Mouse (Mus musculus): ENCODE results near the gene Col6a3.

- TF ChIP-seq CTCF (IDR thresholded peaks at IDR 0.05; ENCODE audit: extremely low read depth, insufficient read length, insufficient replicate concordance, low read depth, low read length), result no peak
- TF ChIP-seq POLR2A (IDR thresholded peaks at IDR 0.05; ENCODE audit: low read depth, low read length), result no peak
These were observed 5.5 kb downstream of the Col6a3 start for GRCm38 (mm10) chr1:90838221-90838620.

Measured in small intestine, adult 2 months (tissue).